Mouse (Mus musculus): ENCODE measurements around the gene Gm11096.

The Gm11096 gene

DNA sequence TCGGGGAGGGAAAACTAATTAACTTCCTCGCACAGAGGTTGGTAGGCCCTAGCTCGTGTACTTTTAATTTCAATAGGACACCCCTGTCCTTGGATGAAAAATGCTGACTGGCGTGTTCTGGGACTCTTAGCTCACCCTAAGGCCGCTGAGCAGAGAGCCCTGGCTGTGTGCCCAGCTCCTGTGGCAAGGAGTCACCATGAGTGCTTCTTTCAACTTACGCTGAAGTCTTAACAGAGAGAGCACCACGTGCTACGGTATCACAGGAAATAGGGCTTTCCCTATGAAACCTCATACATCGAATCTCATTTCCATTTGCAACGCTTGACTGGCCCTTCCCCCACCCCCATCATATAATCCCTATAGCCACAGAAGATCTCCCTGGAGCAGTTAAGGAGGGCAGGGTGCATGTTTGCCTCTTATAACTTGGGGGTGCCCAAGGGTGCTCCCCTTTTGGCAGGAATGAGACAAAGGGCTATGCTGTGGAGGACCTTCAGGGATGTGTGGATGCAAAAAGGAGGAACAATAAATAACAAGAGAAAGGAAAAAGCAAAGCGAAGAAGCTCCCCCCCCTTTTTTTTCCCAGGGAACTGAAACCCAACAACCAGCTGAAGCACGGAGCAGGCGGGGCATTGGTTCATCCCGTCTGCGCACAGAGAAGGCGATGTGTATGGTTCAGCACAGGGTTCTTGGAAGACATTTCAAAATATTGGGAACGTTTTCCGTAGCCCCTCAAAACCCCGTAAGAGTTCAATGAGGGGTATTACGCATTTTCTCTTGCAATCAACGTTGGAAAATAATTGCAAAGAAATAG lies 39.0 kb downstream of the Gm11096 start:
- no peak for DNase-seq (ENCODE audit: low read depth)

- no peak for DNase-seq (ENCODE audit: low read depth)
These were observed 40.4 kb downstream of the Gm11096 start for GRCm38 (mm10) chr17:81481843-81482490.

DNA sequence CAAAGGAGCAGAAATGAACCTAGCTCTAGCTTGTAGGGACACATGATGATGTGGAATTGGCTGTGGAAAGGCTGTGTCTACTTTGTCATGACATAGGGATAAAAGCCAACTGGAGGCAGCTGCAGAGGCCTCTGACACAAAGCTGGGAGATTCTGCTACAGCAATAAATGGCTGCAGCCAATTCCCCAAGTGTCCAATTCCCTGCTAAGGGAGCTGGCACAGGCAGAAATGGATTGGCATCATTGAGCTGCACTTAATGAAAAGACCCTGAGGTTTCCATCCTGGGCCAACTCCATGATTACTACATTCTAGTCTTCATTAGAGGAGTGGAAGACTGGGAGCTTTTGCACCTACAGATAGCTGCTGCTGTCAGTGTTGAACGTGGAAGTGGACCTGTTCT lies 44.8 kb downstream of the Gm11096 start:
- DNase-seq (ENCODE audit: low read depth) = no peak
